Mouse (Mus musculus) layer of hippocampus, postnatal 14 days (tissue): Measurements from ENCODE around the gene Ajm1. TPM values are rescaled to one million over a fixed set of nuclear protein-coding genes. Genes with fewer than 3 reads are reported as not detected.
A peak's percentile ranks its signal among the peaks of the same experiment; 100 is the strongest.

Experiments
- DNase-seq, 2 experiments: peaks; one replicate each; pipeline ENCODE4 v3.0.0; 2021 to 2022; ENCODE audit warnings: low spot score in 2 of 2, mixed read lengths in 1 of 2
- total RNA-seq, 2 experiments: library from RNA; stranded (reverse); gene quantifications; 2 replicates each; pipeline ENCODE4 v1.2.3; 2021

The Ajm1 gene
- total RNA-seq, 2 experiments from 2014 or later = 99.8 to 103 TPM

GRCm38 (mm10) chr2:25584856-25585255 lies 3.3 kb upstream of the Ajm1 start:
- DNase-seq = no peak

- DNase-seq = no peak
Observed at GRCm38 (mm10) chr2:25584152-25584551, 2.6 kb upstream of the Ajm1 start.

DNA sequence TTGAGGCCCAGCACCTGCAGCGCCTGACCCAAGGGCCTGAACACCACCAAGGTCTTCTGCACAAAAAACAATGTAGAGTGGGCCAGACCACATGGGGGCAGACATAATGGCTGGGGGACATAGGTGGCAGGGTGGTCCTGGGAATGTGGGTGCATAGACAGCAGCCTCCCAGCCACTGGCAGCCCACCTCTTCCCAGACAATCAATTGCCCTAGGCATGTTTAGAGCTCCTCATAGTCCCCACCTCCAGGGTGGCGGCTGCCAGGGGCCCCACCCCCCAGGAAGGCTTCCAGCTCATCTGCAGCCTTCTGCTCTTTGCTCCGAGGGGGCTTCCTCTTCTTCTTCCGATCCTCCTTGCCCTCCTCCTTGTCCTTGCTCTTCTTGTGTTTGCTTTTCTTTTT lies 2.0 kb upstream of the Ajm1 start:
- DNase-seq = no peak

- DNase-seq = no peak
Observed at GRCm38 (mm10) chr2:25583120-25583481, 1.5 kb upstream of the Ajm1 start.

DNA sequence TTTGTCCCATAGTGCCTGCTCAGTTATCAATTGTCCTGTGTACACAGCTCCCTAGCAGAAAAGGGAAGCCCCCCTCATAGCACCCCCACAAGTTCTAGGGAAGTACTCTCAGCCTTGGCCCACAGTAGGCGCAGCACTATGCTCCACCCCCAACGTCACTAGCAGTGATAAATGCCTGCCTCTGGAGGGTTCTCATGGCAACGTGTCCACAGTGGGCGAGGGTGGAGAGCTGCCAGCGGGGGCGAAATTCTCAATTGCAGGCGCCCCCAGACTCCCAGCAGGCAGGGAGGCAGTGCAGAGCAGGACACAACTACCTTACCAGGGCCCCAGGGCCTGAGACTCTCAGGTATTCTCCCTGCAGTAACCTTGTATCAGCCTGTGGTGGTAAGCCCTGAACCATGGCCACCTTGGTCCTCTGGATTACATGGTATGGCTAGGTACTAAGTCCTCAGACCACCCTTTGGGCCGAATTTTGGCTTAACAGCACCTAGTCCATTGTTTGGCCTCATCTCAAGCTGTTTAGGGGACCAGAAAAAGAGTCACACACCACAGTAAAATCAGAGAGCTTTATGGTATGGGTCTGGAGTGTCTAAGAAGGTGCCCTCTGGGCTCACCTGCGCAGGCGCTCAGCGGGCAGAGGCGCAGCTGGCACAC lies 1.0 kb upstream of the Ajm1 start:
- peak; percentile 83 to 92 for DNase-seq

- DNase-seq = no peak
Observed at GRCm38 (mm10) chr2:25581901-25582301, 344 bp upstream of the Ajm1 start.

- DNase-seq = peak in 1 of 2 experiments; percentile 49
Observed at GRCm38 (mm10) chr2:25580621-25581101, 896 bp downstream of the Ajm1 start.

DNA sequence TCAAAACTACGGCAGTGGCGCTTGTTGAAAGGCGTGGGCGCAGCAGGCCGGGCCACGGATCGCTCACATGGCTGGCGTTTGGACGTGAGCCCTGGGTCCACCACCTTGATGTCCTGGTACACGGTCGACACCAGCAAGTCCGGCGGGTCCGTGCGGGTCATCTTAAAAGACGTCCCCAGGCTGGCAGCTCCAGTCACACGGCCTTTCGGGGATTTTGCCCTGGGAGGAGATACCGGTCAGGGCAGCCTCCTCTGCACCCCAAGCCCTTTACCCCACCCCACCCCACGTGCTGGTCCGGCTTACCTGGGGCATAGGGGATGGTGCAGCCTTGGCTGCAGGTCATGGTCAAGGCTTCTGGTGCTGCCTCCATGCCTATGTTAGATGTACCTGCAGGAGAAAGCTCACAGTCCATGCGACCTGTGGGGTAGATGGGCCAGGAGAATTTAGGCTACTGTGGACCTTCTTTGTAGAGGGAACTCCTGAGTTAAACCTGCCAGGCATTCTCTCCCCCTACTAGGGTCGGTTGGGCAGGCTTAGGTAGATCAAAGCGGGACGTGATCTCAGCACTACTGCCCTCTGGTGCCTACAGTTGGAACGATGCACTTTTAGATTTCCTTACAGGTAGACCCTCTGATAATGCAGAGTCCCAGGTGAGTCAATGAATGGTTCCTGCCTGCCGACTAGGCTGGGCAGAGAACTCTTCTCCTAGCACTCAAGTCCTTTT lies 1.7 kb downstream of the Ajm1 start:
- peak; percentile 27 to 63 for DNase-seq

DNA sequence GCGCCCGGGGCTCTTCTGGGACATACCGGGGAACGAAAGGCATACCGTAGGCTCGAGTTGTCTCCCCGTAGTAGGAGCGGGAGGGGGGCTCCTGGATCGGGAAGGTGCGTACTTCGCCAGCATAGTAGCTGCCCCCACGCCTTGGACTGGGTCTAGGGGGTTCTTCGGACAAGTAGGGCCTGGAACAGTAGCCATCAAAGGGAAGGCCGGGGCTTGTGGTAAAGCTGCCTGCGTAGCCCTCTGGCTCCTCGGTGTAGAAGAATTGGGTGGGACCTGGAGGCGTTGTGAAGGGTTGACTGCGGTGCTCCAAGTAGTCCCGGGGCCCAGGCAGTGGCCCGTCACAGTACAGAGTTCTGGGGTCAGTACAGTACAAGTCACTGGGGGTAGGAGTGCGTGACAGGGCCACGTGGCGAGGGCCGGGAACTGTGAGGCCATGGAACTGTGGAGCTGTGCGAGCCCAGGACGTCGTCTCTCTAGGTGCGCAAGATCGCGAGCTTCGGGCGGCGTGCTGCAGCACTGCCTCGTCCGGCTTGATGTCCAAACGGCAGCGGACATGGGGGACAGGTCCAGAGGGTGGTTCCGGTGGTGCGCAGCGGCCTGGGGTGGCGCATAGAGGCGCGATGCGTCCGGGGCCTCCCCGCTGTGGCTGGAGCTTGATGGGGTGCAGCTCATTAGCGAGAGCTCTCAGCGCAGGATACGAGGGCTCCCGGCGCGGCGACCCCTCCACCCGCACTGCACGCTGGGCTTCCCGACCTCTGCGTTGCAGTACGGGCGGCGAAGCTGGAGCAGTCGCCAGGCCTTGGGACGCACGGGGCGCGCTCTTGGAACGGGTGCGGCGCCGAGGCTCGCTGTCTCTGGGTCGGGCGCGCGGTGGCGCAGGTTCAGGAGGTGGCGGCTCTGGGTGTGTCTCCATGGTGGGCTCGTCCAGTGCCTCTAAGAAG lies 2.5 kb downstream of the Ajm1 start:
- DNase-seq = no peak

GRCm38 (mm10) chr2:25577951-25578795 lies 3.4 kb downstream of the Ajm1 start:
- no peak for DNase-seq

GRCm38 (mm10) chr2:25576965-25577891 lies 4.3 kb downstream of the Ajm1 start:
- peak in 1 of 2 experiments; percentile 24 for DNase-seq

DNA sequence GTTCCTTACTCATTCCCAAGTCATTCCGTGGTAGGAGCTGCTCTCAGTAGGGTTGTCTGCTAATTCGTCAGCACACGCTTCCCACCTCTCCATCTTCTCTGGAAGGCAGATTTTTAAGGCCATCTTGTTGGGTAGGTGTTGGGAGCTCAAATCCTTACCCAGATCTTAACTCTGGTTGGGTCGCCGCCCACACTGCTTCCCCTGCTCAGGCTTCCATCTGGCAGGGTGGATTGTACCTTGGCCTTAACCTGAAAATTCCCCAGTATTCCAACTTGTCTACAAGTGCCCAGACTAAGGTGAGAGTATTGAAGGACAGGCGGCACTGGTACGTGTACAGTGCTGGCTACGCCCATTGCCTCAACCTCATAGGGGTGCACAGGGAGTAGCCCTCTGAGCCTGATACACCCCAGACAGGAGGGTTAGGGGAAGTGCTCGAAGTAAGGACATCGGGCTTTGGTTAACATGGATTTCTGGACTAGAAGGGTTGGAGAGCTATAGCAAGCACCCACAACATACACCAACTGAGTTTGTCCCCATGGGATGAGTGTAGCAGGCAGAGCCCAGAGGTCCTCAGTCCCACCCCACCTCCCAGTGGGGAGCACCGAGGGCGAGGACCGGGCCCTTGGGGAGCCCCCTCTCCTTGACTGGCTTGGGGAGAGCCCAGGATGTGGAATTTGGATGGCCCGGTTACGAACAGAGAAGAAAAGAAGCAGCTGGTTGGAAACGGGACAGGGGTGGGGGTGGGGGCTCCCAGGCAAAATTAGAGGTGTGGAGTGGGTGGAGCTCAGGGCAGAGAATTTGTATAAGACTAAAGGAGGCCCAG lies 5.3 kb downstream of the Ajm1 start:
- DNase-seq = no peak

DNA sequence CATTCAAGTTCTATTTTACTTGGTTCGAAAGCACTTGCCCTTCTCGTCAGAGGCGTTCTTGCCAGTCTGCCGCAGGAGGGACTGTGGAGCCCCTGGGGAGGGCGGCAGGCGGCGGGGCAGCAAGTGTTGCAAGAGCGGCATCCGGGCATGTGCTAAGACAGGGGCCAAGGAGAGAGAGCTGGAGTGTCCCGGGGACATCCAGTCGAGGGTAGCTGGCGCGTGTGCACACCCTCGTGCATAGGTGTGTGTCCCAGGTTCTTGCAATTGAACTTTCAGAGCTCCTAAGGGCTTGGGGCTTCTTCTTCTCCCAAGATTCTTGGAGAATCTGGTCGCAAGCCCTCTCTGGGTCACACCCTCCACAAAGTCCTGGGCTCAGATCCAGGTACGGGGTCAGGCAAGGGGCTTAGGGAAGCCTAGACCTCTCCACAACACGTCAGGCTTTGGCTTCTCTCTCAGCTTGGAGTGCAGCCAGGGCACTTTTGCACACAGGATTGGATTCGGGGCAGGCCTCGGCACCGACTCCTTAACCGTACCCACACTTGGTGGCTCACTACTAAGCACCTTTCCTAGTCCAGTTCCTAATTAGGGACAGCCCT lies 6.0 kb downstream of the Ajm1 start:
- DNase-seq = peak; percentile 34 to 62

GRCm38 (mm10) chr2:25574579-25575431 lies 6.8 kb downstream of the Ajm1 start, which contains the start of the genes Mamdc4 and Phpt1:
Gene Mamdc4, minus strand, starts transcription at chr2:25574845.
Gene Phpt1, minus strand, starts transcription at chr2:25575224.
- DNase-seq = peak; percentile 98

DNA sequence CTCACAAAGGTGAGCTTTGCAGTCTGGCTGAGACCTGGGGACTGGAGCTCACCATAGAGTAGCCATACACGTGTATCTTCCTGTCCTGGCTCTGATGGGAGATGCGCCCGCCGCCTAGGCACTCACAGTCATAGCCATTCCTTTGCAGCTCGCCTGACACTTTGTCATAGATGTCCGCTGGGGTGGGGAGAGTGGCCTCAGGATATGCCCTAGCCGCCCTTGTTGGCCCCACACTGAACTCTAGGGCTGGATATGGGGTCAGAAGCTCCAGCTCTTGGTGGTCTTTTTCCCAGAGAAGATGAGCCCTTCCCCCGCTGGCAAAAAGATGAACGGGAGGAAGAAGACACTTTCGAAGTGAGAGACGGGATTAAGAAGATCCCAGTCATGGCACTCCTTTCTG lies 7.4 kb downstream of the Ajm1 start:
- DNase-seq = no peak

GRCm38 (mm10) chr2:25573068-25573467 lies 8.5 kb downstream of the Ajm1 start:
- DNase-seq = no peak

DNA sequence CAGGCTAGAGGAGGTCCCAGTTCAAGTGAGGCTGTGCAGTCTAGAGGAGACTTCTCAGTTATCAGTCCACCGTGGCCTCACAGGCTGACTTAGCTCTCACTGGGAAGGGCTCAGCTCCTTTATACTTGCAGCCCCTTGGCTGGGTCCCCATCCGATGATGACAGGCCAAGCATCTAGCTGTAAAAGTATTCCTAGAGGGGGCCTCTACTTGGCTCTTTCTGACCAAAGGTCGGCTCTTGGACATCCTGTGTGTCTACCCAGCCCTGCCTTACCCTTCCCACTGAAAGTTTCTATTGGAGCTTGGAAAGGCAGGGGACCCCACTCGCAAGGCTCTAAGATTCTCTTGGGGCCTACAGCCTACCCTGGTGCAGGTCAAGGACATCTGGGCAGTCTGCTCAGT lies 10.3 kb downstream of the Ajm1 start:
- DNase-seq = no peak
